Mouse (Mus musculus): ENCODE results near the gene Vav1. TPM values are rescaled to one million over a fixed set of nuclear protein-coding genes. Genes with fewer than 3 reads are reported as not detected.
"Not testable (repeated sequence)": the region's sequence is repeated elsewhere in the genome, so short reads cannot be mapped to it uniquely, and the experiment has no call there.

Gene Vav1
- total RNA-seq, 2 experiments from 2014 or later = 4.4 to 4.8 TPM

- peak; percentile 36 for DNase-seq
Measured at GRCm38 (mm10) chr17:57280411-57280810, 1.5 kb downstream of the Vav1 start.

- no peak for DNase-seq
Measured at GRCm38 (mm10) chr17:57283906-57284305, 5.0 kb downstream of the Vav1 start.

GRCm38 (mm10) chr17:57285077-57285476 lies 6.2 kb downstream of the Vav1 start:
- no peak for DNase-seq

GRCm38 (mm10) chr17:57286718-57287355 lies 7.9 kb downstream of the Vav1 start:
- no peak for DNase-seq

GRCm38 (mm10) chr17:57289252-57289651 lies 10.4 kb downstream of the Vav1 start:
- DNase-seq = no peak

GRCm38 (mm10) chr17:57290001-57290670 lies 11.2 kb downstream of the Vav1 start:
- DNase-seq = no peak

GRCm38 (mm10) chr17:57290671-57291055 lies 11.8 kb downstream of the Vav1 start:
- DNase-seq = no peak

GRCm38 (mm10) chr17:57292302-57292701 lies 13.4 kb downstream of the Vav1 start:
- DNase-seq = no peak

- no peak for DNase-seq
Measured at GRCm38 (mm10) chr17:57292968-57293367, 14.1 kb downstream of the Vav1 start.

- DNase-seq = no peak
Measured at GRCm38 (mm10) chr17:57295935-57296334, 17.0 kb downstream of the Vav1 start.

- DNase-seq = no peak
Measured at GRCm38 (mm10) chr17:57297040-57297439, 18.1 kb downstream of the Vav1 start.

GRCm38 (mm10) chr17:57305593-57305992 lies 26.7 kb downstream of the Vav1 start:
- DNase-seq = no peak

- no peak for DNase-seq
Measured at GRCm38 (mm10) chr17:57307074-57307473, 28.2 kb downstream of the Vav1 start.

- no peak for DNase-seq
Measured at GRCm38 (mm10) chr17:57311801-57312200, 32.9 kb downstream of the Vav1 start.

GRCm38 (mm10) chr17:57327615-57328014 lies 48.7 kb downstream of the Vav1 start:
- DNase-seq = peak; percentile 91

- no peak for DNase-seq
Measured at GRCm38 (mm10) chr17:57328944-57329343, 50.0 kb downstream of the Vav1 start.

- DNase-seq = no peak
Measured at GRCm38 (mm10) chr17:57330993-57331392, 52.1 kb downstream of the Vav1 start.

GRCm38 (mm10) chr17:57332241-57332640 lies 53.3 kb downstream of the Vav1 start:
- no peak for DNase-seq

GRCm38 (mm10) chr17:57334001-57334760 lies 55.3 kb downstream of the Vav1 start:
- DNase-seq = peak; percentile 60

- peak; percentile 92 for DNase-seq
Measured at GRCm38 (mm10) chr17:57334761-57335150, 55.9 kb downstream of the Vav1 start.

- DNase-seq = not testable (repeated sequence)
Measured at GRCm38 (mm10) chr17:57335194-57335593, 56.3 kb downstream of the Vav1 start.

GRCm38 (mm10) chr17:57335673-57336303 lies 56.9 kb downstream of the Vav1 start:
- peak; percentile 93 for DNase-seq

- no peak for DNase-seq
Measured at GRCm38 (mm10) chr17:57337996-57338395, 59.1 kb downstream of the Vav1 start.

Data from adrenal gland, postnatal 10 days (tissue).